Mouse (Mus musculus) heart, postnatal 0 days (tissue): ENCODE measurements around the gene Tnxb. TPM values are rescaled to one million over a fixed set of nuclear protein-coding genes. Genes with fewer than 3 reads are reported as not detected.
"Not testable (repeated sequence)": the region's sequence is repeated elsewhere in the genome, so short reads cannot be mapped to it uniquely, and the experiment has no call there.

Source experiments
- ATAC-seq: fragments of 200-750 bp; cut with Nextera tagmentation; 2 replicates; pipeline ENCODE4 v1.8.0; 2017; ENCODE audit warnings: low read depth, moderate number of reproducible peaks, moderate library complexity; ENCODE audit not compliant: insufficient read depth
- DNase-seq: peaks from one replicate; pipeline ENCODE4 v3.0.0-alpha.2; 2016; ENCODE audit warnings: low spot score
- H3K27ac ChIP-seq: fragments of 300-500 bp; sonication (generic); 2 replicates; pipeline ENCODE4 v1.5.1; 2014; ENCODE audit warnings: low read depth, mild to moderate bottlenecking
- H3K27me3 ChIP-seq: fragments of 300-500 bp; sonication (generic); 2 replicates; pipeline ENCODE4 v1.6.1; 2014; ENCODE audit warnings: low read length, mixed read lengths; ENCODE audit not compliant: control insufficient read depth, insufficient read depth
- H3K36me3 ChIP-seq: fragments of 300-500 bp; sonication (generic); replicated peaks from 2 replicates; pipeline ENCODE4 v1.6.1; 2014; ENCODE audit warnings: low read length, mixed read lengths; ENCODE audit not compliant: control insufficient read depth, insufficient read depth
- H3K4me1 ChIP-seq: fragments of 300-500 bp; sonication (generic); 2 replicates; pipeline ENCODE4 v1.6.1; 2014; ENCODE audit warnings: antibody characterized with exemption; ENCODE audit not compliant: control insufficient read depth, insufficient read depth
- H3K4me2 ChIP-seq: fragments of 300-500 bp; sonication (generic); 2 replicates; pipeline ENCODE4 v1.6.1; 2014; ENCODE audit warnings: low read depth, mild to moderate bottlenecking, low read length, moderate library complexity
- H3K4me3 ChIP-seq: fragments of 300-500 bp; sonication (generic); 2 replicates; pipeline ENCODE4 v1.5.1; 2014; ENCODE audit warnings: low read depth, low read length
- H3K9ac ChIP-seq: fragments of 300-500 bp; sonication (generic); replicated peaks from 2 replicates; pipeline ENCODE4 v1.6.1; 2014; ENCODE audit warnings: low read depth, low read length, mixed read lengths
- H3K9me3 ChIP-seq: fragments of 300-500 bp; sonication (generic); replicated peaks from 2 replicates; pipeline ENCODE4 v1.6.1; 2016; ENCODE audit warnings: low read length; ENCODE audit not compliant: control insufficient read depth
- CTCF ChIP-seq: IDR thresholded peaks from 2 replicates; pipeline ENCODE4 v1.5.1; 2016; ENCODE audit warnings: antibody characterized with exemption, control low read depth, low read depth
- EP300 ChIP-seq: IDR thresholded peaks from 2 replicates; pipeline ENCODE4 v1.6.1; 2016; ENCODE audit warnings: antibody characterized with exemption, low read depth
- WGBS: fragments of 180-500 bp; shearing (Covaris S2); extraction: QIAGEN DNeasy Blood & Tissue Kit; methylation state at CpG from one replicate; pipeline ENCODE4 v1.1.7; 2014; 5-methylcytosine and 5-hydroxymethylcytosine counted together
- polyA plus RNA-seq: library from polyadenylated mRNA; unstranded; fragments of >200 nt; fragmentation: Nextera tagmentation; extraction: Ambion mirVana; gene quantifications from 2 replicates; pipeline ENCODE4 v1.2.1, GENCODE M21; 2015
- total RNA-seq: library from RNA; depleted of rRNA; stranded (reverse); fragments of >200 nt; gene quantifications from 2 replicates; pipeline ENCODE4 v1.2.3, GENCODE M21; 2014; ENCODE audit warnings: low replicate concordance

Tnxb gene
- total and polyA plus RNA-seq, 2 experiments from 2014 or later = 1.8 to 26.8 TPM

- no peak overlapping the region for H3K4me3 ChIP-seq
- TF ChIP-seq CTCF = no peak
- TF ChIP-seq EP300 = no peak
- no peak overlapping the region for H3K9ac ChIP-seq
- H3K4me1 ChIP-seq = no peaks in the 10 kb centered on the region
- DNase-seq = no peak
- no peak overlapping the region for H3K27ac ChIP-seq
- ATAC-seq = no peak
- H3K36me3 ChIP-seq = no peaks in the 10 kb centered on the region
- no peak overlapping the region for H3K4me2 ChIP-seq
- WGBS = 39% methylated on average over 2 of the region's 2 CpGs
- no peaks in the 10 kb centered on the region for H3K27me3 ChIP-seq
- no peaks in the 10 kb centered on the region for H3K9me3 ChIP-seq
These were observed 30.3 kb downstream of the Tnxb start for GRCm38 (mm10) chr17:34700671-34701071.

GRCm38 (mm10) chr17:34706476-34706875 is 36.1 kb downstream of the Tnxb start:
- WGBS = 67% methylated on average over 2 of the region's 2 CpGs
- H3K27me3 ChIP-seq, DNase-seq, H3K9ac ChIP-seq, H3K4me3 ChIP-seq, H3K4me1 ChIP-seq, ATAC-seq, H3K4me2 ChIP-seq, H3K27ac ChIP-seq, H3K9me3 ChIP-seq, H3K36me3 ChIP-seq: not testable (repeated sequence)

- ATAC-seq (peak; percentile 33; the same call in 1 of the 2 replicates), DNase-seq (no peak)
- Histone ChIP-seq H3K4me1 (no peaks in the 10 kb centered on the region), H3K9me3 (no peaks in the 10 kb centered on the region), H3K9ac (no peak overlapping the region), H3K27ac (no peak overlapping the region), H3K4me3 (no peak overlapping the region), H3K36me3 (no peaks in the 10 kb centered on the region), H3K4me2 (no peak overlapping the region), H3K27me3 (no peaks in the 10 kb centered on the region)
- 42% methylated on average over 6 of the region's 6 CpGs for WGBS
- peak; percentile 63 for TF ChIP-seq CTCF
- TF ChIP-seq EP300 = no peak
These were observed 42.6 kb downstream of the Tnxb start for GRCm38 (mm10) chr17:34712951-34713350.

- H3K4me2 ChIP-seq, H3K9me3 ChIP-seq, H3K9ac ChIP-seq, H3K4me3 ChIP-seq, H3K27me3 ChIP-seq, H3K36me3 ChIP-seq, DNase-seq, H3K27ac ChIP-seq, ATAC-seq, H3K4me1 ChIP-seq: not testable (repeated sequence)
- WGBS = 57% methylated on average over 9 of the region's 9 CpGs
These were observed 44.0 kb downstream of the Tnxb start for GRCm38 (mm10) chr17:34714181-34714907.

- H3K4me1 ChIP-seq, H3K9me3 ChIP-seq, H3K4me3 ChIP-seq, H3K36me3 ChIP-seq, H3K27me3 ChIP-seq, H3K4me2 ChIP-seq, DNase-seq, H3K9ac ChIP-seq, H3K27ac ChIP-seq, ATAC-seq: not testable (repeated sequence)
- WGBS = 65% methylated on average over 5 of the region's 5 CpGs
These were observed 44.6 kb downstream of the Tnxb start for GRCm38 (mm10) chr17:34714908-34715445.

GRCm38 (mm10) chr17:34715451-34715850 is 45.1 kb downstream of the Tnxb start:
- H3K4me3 ChIP-seq, ATAC-seq, H3K4me2 ChIP-seq, H3K9ac ChIP-seq, H3K9me3 ChIP-seq, H3K27ac ChIP-seq, H3K27me3 ChIP-seq, H3K4me1 ChIP-seq, DNase-seq, H3K36me3 ChIP-seq: not testable (repeated sequence)
- 80% methylated on average over 6 of the region's 7 CpGs for WGBS
